Comparison of ENCODE assay signal across 11 mouse cellular contexts in the genomic region with DNA sequence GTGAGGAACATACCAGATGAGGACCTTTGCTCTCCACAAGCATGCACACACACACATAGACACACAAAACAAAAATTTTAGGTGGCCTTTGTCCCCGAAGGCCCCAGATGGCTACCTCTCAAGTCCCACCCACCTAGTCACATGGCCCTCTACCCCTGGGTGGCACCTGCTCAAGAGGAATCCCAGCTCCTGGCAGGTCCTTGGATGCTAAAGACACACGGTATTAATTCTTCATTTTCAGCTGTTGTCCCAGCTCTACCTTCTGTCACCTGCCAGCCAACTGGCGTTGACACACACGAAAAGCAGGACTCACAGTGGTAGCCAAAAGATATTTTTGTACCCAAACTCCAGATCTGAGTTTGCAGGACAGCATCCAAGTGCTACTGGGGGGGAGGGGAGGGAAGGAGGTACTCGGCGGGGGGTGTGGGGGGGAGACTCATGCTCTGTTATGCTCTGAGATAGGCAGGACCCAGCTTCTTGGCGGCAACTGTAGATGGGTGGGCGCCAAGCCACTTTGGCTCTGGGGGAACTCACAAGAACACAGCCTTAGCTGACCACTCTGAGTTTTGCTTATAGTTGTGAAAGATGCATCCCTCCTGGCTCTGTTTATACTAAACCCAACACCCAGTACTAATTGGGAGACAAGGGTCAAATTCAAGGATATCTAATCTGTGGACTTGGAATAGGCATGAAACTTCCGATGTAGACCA. TPM values are rescaled to one million over a fixed set of nuclear protein-coding genes. Genes with fewer than 3 reads are reported as not detected.
DNase-seq lines count a peak whose midpoint lies in the region; ATAC-seq and TF ChIP-seq lines count a peak whose summit lies in the region.
"Had no signal": no experiment of that assay in that cellular context is flagged by ENCODE, and none has a peak within 500 bp of the region (broad histone marks: within the 10 kb centered on the region; RNA-seq: fewer than 3 reads in every experiment).

No protein-coding gene starts in this region.

- no peak overlapping the region for H3K9ac ChIP-seq in forebrain, embryonic 14.5 days (ENCODE audit: low read length)
- H3K9ac ChIP-seq in forebrain, postnatal 0 days = no peak overlapping the region
- no peak overlapping the region for H3K9ac ChIP-seq in liver, embryonic 12.5 days
- no peak overlapping the region for H3K9ac ChIP-seq in liver, embryonic 11.5 days (ENCODE audit: low read depth, low read length)

- no peaks in the 10 kb centered on the region for H3K9me3 ChIP-seq in forebrain, embryonic 14.5 days (replicated peaks; ENCODE audit: control insufficient read depth, low read length)
- H3K9me3 ChIP-seq in forebrain, postnatal 0 days (ENCODE audit: low read length) = no peaks in the 10 kb centered on the region
- peaks cover 16% of the 10 kb centered on the region for H3K9me3 ChIP-seq in liver, embryonic 12.5 days (replicated peaks)
- peaks cover 4% of the 10 kb centered on the region; the same call in 1 of the 2 replicates for H3K9me3 ChIP-seq in liver, embryonic 11.5 days (ENCODE audit: control insufficient read depth, low read length)

- H3K27ac ChIP-seq in forebrain, embryonic 14.5 days (ENCODE audit: low read depth, low read length) = 0 out of 2 replicates have a peak overlapping the region, but pooled peaks have one; percentile 4
- no peak overlapping the region for H3K27ac ChIP-seq in forebrain, postnatal 0 days (ENCODE audit: low read depth, low read length)
- peak overlapping the region; percentile 20; the same call in 1 of the 2 replicates for H3K27ac ChIP-seq in liver, embryonic 12.5 days
- H3K27ac ChIP-seq in liver, embryonic 11.5 days (ENCODE audit: low read depth, low read length) = no peak overlapping the region
- H3K27ac ChIP-seq: macrophage had no signal

- DNase-seq in forebrain, embryonic 14.5 days (ENCODE audit: low spot score) = no peak
- no peak for DNase-seq in forebrain, postnatal 0 days
- DNase-seq in liver, embryonic 11.5 days (ENCODE audit: low spot score) = no peak
- DNase-seq in cerebellum, postnatal 25 days = peak; percentile 32 to 45
- peak; percentile 56 for DNase-seq in heart, postnatal 4 days
- no peak for DNase-seq in frontal cortex, postnatal 10 days (ENCODE audit: low spot score in 2 of 2)
- DNase-seq in thymus, postnatal 25 days = no peak
- DNase-seq: adrenal gland, postnatal 10 days had no signal

- no peaks in the 10 kb centered on the region for H3K36me3 ChIP-seq in forebrain, embryonic 14.5 days (ENCODE audit: control insufficient read depth, insufficient read depth, low read length)
- H3K36me3 ChIP-seq in forebrain, postnatal 0 days (ENCODE audit: insufficient read depth) = no peaks in the 10 kb centered on the region
- no peaks in the 10 kb centered on the region for H3K36me3 ChIP-seq in liver, embryonic 12.5 days
- no peaks in the 10 kb centered on the region for H3K36me3 ChIP-seq in liver, embryonic 11.5 days (ENCODE audit: control insufficient read depth, insufficient read depth, low read length)

- peaks cover 28% of the 10 kb centered on the region for H3K4me1 ChIP-seq in forebrain, embryonic 14.5 days (ENCODE audit: control insufficient read depth, insufficient read depth, low read length)
- H3K4me1 ChIP-seq in forebrain, postnatal 0 days (ENCODE audit: insufficient read depth) = no peaks in the 10 kb centered on the region
- H3K4me1 ChIP-seq in liver, embryonic 12.5 days = peaks cover 57% of the 10 kb centered on the region
- peaks cover 29% of the 10 kb centered on the region for H3K4me1 ChIP-seq in liver, embryonic 11.5 days (replicated peaks; ENCODE audit: control insufficient read depth, insufficient read depth, low read length)

- no peak for ATAC-seq in forebrain, embryonic 14.5 days
- ATAC-seq in forebrain, postnatal 0 days = no peak
- ATAC-seq in liver, embryonic 12.5 days = no peak
- no peak for ATAC-seq in liver, embryonic 11.5 days (replicated peaks; ENCODE audit: low FRiP score)

- no peak for TF ChIP-seq CTCF in forebrain, postnatal 0 days (IDR thresholded peaks at IDR 0.05; ENCODE audit: low read depth)

- WGBS in forebrain, embryonic 14.5 days = 78% methylated on average over 9 of the region's 9 CpGs
- WGBS in forebrain, postnatal 0 days = 77% methylated on average over 9 of the region's 9 CpGs
- WGBS in liver, embryonic 12.5 days (ENCODE audit: insufficient replicate concordance) = 69% methylated on average over 9 of the region's 9 CpGs
- WGBS in liver, embryonic 11.5 days = 78% methylated on average over 9 of the region's 9 CpGs

- H3K4me3 ChIP-seq in forebrain, embryonic 14.5 days (ENCODE audit: low read depth, low read length) = no peak overlapping the region
- no peak overlapping the region for H3K4me3 ChIP-seq in forebrain, postnatal 0 days (ENCODE audit: low read depth, low read length)
- no peak overlapping the region for H3K4me3 ChIP-seq in liver, embryonic 12.5 days
- H3K4me3 ChIP-seq in liver, embryonic 11.5 days (ENCODE audit: low read depth, low read length) = no peak overlapping the region
- H3K4me3 ChIP-seq: erythroblast, embryonic 14.5 days had no signal

- H3K27me3 ChIP-seq in forebrain, embryonic 14.5 days (replicated peaks; ENCODE audit: control insufficient read depth, insufficient read depth, low read length) = no peaks in the 10 kb centered on the region
- H3K27me3 ChIP-seq in forebrain, postnatal 0 days (ENCODE audit: insufficient read depth, low read length) = no peaks in the 10 kb centered on the region
- H3K27me3 ChIP-seq in liver, embryonic 12.5 days (replicated peaks) = peaks cover 57% of the 10 kb centered on the region
- peaks cover 18% of the 10 kb centered on the region for H3K27me3 ChIP-seq in liver, embryonic 11.5 days (replicated peaks; ENCODE audit: control insufficient read depth, insufficient read depth, low read length)

- H3K4me2 ChIP-seq in forebrain, embryonic 14.5 days (ENCODE audit: low read length) = no peak overlapping the region
- no peak overlapping the region for H3K4me2 ChIP-seq in forebrain, postnatal 0 days (ENCODE audit: low read depth)
- H3K4me2 ChIP-seq in liver, embryonic 12.5 days = no peak overlapping the region
- H3K4me2 ChIP-seq in liver, embryonic 11.5 days = no peak overlapping the region

RNA-seq across cellular contexts. Expression of a gene that starts 35.0 kb away (rescaled TPM):
- polyA plus RNA-seq in forebrain, embryonic 14.5 days (2014; fragmentation: Nextera tagmentation; extraction: Ambion mirVana) = 11.4 and 15.7 TPM in 2 replicates
- 8.7 and 14.6 TPM in 2 replicates for total RNA-seq in forebrain, postnatal 0 days (2014; rRNA removed)
- 10.3 and 12.0 TPM in 2 replicates for polyA plus RNA-seq in forebrain, postnatal 0 days (2015; fragmentation: Nextera tagmentation; extraction: Ambion mirVana)
- polyA plus RNA-seq in liver, embryonic 12.5 days (2016; fragmentation: Nextera tagmentation; extraction: Ambion mirVana) = 112 and 114 TPM in 2 replicates
- 41.6 and 47.0 TPM in 2 replicates for polyA plus RNA-seq in liver, embryonic 11.5 days (2014; fragmentation: Nextera tagmentation; extraction: Ambion mirVana)
- 10 to 100 TPM; 74.0 to 77.0 TPM for total RNA-seq in heart, postnatal 4 days (2021)

Comparison
In these comparisons a context has a peak if more than half of its experiments do, and no peak if none do; other contexts are left out.
1. H3K27ac ChIP-seq: peak in forebrain, embryonic 14.5 days (single experiment) and liver, embryonic 12.5 days (single experiment); none in forebrain, postnatal 0 days (single experiment) and liver, embryonic 11.5 days (single experiment).
2. DNase-seq: peak in cerebellum, postnatal 25 days (2 of 2) and heart, postnatal 4 days (single experiment); none in forebrain, embryonic 14.5 days (single experiment), forebrain, postnatal 0 days (single experiment), liver, embryonic 11.5 days (single experiment), frontal cortex, postnatal 10 days (0 of 2) and thymus, postnatal 25 days (single experiment).